Mouse (Mus musculus): ENCODE measurements around the gene Sesn1. TPM values are rescaled to one million over a fixed set of nuclear protein-coding genes. Genes with fewer than 3 reads are reported as not detected.

Gene Sesn1
- polyA plus RNA-seq, 1 experiment, result 14.2 TPM

DNA sequence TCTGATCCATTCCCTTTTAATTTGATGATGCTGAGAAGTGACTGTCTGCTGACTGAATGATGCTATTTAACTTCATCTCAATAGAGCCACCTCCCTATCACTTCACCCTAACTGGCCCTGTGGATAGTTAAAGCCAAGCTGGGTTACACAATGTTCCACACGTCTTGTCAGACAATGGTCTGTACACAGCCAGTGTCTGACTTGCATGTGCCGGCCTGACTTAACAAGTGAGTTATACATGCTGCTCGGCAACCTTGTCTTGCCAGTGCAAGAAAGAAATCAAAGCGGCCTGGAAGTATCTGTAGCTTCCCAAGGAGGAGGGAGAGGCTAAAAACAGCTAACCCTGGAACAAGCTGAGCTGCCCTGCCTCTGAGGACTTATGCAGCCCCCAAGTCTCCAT is 71.7 kb downstream of the Sesn1 start:
- no peak for TF ChIP-seq GATA1 (IDR thresholded peaks at IDR 0.05; ENCODE audit: low read length)

DNA sequence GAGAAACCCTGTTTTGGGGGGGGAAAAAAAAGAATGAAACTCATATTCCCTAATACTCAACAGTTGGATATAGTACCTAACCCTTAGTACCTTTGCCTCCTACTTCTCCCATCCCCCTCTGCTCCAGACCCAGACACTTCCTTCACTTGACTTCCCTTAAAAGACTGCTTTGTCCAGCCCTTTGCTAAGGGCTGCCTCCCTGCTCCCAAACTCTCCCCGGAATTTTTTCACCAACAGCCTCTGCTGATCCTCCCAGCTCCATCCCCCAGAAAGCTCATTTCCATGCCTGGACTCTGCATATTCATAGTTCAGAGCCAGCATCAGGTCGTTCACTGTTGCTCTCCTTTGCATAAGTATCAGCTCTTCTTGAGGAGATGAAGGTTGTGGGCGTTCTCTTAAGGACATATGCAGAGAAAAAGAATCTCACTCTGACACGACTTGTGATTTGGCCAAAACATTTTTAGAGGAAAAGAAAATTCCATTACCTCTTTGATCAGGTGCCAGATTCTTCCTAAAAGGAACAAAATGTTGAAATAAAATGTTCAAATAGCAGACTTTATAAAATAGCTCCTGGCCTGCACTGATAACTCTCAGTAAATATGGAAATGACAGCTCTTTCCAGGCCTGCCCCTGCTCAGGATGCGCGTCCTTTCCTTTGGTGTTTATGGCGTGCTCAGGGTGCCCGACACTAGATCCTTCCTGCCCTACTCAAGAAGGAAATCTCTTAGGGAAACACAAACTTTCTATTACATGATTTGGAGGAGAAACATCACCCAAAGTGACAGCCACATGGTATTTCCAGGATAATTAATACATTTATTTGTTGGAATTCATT is 74.2 kb downstream of the Sesn1 start:
- TF ChIP-seq GATA1 (IDR thresholded peaks at IDR 0.05; ENCODE audit: low read length), result no peak

DNA sequence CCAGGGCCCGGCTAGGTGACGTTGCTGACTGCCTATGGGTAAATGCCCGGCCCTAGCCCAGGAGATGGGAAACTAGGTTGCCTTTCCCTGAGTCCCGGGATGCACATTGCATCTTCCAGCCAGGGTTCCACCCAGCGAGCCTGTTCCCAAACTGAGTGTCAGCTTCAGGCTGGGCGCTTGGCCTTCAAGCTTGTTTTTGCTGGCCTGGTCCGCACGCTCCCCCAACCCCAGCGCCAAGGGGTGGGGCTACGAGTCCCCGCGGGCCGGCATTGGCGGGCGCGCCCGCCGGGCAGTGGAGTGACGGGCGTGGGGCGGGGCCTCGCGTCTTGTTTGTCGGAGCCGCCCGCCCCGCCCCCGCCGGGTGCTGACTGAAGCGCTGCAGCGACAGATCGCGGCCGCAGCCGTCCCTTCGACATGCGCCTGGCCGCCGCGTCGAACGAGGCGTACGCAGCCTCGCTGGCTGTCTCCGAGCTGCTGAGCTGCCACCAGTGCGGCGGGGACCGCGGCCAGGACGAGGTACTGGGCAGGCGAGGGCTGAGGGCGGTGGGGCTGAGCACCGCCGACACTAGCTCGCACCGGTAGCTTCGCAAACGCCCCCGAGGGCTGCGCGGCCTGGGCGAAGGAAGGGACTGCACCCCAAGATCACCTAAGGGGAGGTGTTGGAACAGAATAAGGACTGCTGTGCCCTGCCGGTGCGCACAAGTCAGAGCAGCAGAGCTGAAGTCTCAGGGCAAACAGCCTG is 77.5 kb downstream of the Sesn1 start:
- no peak for TF ChIP-seq GATA1 (IDR thresholded peaks at IDR 0.05; ENCODE audit: low read length)

DNA sequence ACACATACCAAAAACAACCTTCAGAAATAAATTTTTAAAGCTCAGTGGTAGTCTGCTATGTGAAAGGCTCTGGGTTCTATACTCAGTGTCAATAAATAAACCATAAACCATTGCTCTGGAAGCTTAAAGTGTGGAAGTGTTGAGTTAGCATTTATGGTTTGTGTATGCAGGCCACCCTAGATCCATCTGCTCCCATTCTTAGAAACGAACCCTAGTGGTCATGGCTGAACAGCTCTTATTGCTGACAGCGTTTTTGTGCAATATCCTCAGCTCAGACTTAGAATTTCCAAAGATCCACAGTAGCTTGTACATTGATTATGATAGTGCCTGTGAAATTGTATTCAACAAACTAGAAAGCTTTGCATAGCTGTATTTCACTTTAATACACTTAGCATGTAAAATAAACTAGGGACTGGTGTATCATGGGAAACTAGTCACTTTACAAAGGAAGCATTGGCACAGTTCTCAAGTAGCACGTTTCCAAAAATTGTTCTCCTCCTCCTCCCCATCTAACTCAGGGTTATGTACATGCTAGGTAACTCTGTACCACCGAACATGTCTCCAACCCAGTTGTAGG is 78.7 kb downstream of the Sesn1 start:
- TF ChIP-seq GATA1 (IDR thresholded peaks at IDR 0.05; ENCODE audit: low read length), result no peak

DNA sequence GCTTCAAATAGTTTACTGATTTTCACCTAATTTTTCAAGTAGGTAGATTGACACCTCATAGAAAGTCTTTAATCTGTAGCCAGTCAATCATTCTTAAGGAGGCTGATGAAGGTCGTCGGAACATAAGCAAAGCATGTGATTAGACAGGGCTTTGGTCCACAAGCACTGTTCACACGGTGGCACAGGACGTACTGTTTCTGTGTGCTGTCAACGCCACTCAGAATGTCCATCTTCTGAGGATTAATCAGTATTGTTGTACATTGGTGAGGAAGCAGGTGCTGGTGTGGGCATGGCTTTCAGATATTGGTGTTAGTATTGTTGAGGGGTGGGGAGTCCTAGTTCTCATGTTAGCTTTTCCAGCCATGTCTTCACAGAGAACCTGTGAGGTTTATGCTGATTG is 79.8 kb downstream of the Sesn1 start:
- no peak for TF ChIP-seq GATA1 (IDR thresholded peaks at IDR 0.05; ENCODE audit: low read length)

DNA sequence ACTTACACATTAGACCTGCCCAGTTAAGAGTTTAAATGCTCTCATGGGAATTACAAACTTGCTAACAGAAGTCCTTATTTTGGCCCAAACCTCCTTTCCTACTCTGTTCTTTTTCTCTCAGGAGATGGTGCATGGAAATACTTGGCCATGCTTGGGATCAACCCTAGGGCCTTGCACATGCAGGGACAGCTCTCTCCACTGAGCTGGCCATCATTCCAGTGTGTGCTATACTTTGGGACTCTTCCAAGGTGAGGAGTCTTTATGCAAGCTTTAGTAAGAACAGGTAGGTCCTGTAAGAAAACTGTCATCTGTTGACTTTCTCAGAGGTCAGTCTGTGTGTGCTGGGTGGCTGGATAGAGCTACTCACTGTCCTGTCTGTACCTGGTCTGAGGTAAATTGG is 80.8 kb downstream of the Sesn1 start:
- no peak for TF ChIP-seq GATA1 (IDR thresholded peaks at IDR 0.05; ENCODE audit: low read length)

DNA sequence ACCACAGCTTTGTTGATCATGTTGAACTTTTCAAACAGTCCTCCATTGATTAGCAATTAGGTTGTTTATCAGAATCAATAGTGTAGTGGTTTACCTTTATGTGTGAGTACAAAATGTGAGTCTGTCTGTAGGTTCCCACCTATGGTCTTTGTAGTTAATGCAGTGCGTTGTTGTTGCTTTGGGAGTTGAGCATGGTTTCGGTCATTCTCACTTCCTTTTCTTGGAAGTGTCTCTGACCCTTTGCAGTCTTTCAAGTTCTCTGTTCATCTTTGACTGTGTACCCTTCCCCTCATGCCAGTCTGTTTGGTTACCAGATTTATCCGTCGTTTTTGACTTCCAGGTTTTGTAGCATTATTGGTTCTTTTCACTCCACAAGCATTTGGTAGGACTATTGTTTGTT is 81.6 kb downstream of the Sesn1 start:
- no peak for TF ChIP-seq GATA1 (IDR thresholded peaks at IDR 0.05; ENCODE audit: low read length)

DNA sequence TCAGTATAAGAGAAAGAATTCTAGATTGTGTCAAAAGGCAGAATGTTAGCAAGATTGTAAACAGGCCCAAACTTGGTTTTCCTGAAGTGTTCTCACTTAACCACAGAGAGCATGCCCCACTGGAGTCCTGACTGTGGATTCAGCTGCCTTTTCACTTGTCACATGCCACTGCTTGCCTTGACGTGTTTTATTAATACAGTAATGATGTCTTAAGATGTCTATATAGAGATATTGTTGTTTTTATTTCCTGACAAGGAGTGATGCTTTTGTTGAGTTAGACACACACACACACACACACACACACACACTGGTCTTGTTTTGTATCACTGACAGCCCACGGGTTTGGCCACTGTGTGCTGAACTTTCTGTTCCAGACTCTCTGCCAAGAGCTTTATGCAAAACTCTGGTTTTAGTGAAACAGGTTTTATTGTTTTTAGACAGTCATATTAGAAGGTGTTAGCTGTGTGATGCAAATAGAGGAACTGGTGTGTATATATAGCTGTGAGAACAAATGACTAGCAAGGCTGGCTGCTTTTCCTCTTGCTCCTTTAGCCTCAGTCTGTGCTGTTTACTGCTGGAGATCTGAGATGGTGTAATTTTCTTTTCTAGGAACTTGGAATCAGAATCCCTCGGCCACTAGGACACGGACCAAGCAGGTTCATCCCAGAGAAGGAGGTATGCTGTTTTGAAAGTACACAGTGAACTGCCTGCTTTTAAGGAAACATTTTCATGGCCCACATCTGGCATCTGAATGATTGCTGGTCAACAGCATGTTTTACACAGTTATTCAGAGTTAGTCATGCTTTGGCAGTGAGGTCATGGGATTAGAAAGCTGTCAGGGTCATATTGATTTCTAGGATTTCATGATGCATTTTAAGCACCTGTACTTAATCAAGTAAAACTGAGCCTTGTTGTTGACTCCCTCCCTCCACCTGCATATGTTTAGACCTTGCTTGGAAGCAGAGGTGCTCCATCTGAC is 84.0 kb downstream of the Sesn1 start:
- TF ChIP-seq GATA1 (IDR thresholded peaks at IDR 0.05; ENCODE audit: low read length), result no peak

DNA sequence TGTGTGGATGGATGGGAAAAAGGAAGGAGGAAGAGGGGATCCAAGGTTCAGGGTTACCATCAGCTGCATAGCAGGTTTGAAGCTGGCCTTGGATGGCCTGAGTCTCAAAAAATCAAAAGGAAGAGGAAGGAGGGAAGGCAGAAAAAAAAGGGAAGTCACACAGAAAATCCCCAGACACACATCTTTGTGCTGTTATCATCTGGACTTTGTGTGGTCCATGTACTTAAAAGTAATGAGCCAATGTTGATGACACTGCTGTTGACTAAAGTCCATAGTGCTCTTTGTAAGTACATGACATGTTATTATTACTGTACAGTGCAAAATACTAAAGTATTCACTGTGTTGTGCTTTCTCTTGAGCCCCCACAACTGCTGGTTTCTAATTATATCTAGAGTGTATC is 86.7 kb downstream of the Sesn1 start:
- TF ChIP-seq GATA1 (IDR thresholded peaks at IDR 0.05; ENCODE audit: low read length), result no peak

DNA sequence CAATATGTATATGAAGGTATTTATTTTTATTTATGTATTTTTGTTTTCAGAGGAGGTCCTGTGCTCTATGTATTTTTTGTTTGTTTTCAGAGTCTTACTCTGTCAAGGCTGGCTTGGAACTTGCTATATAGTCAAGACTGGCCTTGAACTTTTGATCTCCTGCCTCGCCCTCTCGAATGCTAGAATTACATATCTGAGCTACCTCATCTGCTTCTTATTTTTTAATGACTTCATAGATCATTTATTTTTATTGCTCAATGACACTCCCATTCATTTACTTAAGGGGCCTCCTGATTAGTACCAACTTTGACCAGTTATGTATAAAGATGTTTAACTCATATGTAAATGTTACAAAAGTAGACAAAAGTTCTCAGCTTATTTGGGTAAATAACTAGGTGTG is 87.1 kb downstream of the Sesn1 start:
- TF ChIP-seq GATA1 (IDR thresholded peaks at IDR 0.05; ENCODE audit: low read length), result no peak

DNA sequence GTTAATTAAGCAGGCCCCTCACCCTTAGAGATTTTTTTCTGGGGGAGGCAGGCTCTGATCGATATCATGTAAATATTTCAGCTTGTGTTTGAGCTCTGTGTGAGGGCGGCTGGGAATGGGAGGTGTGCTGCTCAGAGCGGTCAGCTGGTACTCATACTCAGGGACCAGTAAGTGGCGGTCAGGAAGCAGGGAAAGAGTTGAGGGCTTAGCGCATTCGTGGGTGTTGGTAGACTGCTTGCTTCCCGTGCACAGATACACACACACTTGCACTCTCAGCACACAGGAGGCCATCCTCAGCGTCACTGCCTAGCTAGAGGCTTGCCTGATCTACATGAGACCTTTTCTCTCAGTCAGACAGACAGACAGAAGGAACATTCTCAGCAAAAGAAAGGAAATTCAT is 91.7 kb downstream of the Sesn1 start:
- no peak for TF ChIP-seq GATA1 (IDR thresholded peaks at IDR 0.05; ENCODE audit: low read length)

DNA sequence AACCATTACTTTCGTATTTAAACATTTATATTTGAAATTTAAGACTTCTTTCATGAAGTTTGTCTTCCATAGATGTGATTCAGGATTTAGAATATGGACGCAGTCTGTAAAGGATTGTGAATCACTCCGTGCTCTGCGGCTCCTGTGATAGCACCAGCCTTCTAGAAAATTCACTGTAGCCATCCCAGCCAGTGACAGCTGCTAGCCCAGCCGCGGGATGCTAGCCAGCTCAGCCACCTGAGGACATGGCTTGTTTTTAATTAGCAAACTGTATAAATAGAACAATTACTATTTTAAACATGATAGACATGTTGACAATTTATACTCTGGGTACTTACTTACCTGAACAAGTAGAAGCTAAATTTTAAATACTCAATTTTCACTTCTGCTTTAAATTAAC is 92.1 kb downstream of the Sesn1 start:
- no peak for TF ChIP-seq GATA1 (IDR thresholded peaks at IDR 0.05; ENCODE audit: low read length)

DNA sequence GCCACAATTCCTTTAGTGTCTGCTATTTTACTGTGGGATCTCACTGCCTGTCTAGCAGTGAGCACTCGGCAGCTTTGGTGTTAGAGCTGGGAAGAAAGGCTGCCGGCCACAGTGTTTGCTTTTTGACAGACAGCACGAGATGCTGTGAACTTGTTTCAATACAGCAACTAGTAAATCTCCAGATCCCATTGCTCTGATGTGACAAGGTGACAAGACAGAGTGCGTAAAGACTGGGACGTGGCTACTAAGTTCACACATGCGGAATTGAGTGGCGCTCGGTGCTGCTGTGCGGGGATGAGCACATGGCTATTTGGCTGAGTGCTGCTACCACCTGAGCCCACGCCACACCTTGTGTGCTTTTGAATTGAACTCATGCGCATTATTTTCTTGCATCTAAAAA is 97.7 kb downstream of the Sesn1 start:
- TF ChIP-seq GATA1 (IDR thresholded peaks at IDR 0.05; ENCODE audit: low read length), result no peak

DNA sequence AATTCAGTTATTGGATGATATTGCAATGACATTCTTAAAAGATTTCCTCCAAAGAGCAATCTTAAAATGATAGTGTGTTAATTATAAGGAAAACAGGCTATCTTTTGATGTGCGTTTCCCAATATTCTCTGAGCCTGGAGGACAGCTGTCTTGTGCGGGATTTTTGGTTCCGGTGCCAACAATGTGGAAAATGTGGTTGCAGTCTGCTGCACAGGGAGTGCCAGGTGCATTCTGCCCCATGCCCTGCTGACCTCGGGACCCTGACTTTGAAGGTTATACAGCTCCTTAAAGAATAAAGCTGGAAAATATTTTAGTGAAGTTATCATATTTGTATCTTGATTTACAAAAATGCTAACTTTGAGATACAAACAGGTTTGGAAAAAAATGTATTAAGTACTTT is 98.2 kb downstream of the Sesn1 start:
- no peak for TF ChIP-seq GATA1 (IDR thresholded peaks at IDR 0.05; ENCODE audit: low read length)

DNA sequence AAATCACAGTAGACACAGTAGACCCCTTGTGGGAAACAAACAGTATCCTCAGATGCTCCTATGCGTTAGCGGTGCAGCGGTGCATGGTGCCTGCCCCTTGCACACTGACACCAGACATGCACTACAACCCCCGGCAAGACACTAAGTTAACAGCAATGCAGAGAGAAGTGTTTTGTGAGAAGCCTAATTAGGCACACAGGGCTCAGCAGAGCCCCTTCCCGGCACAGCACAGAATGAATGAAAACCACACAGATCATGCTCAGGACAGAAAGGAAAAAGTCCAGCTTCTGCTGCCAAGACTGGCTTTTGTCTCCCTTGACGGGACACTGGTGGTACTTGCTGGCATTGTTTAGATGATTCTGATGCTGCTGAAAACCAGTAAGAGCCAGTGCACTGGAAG is 99.2 kb downstream of the Sesn1 start:
- no peak for TF ChIP-seq GATA1 (IDR thresholded peaks at IDR 0.05; ENCODE audit: low read length)

All from G1E-ER4 (cell line).